ENCODE assay signal across 8 mouse cellular contexts in genomic region chr2:26138252-26139033, GRCm38 (mm10). TPM values are rescaled to one million over a fixed set of nuclear protein-coding genes. Genes with fewer than 3 reads are reported as not detected.
A peak's percentile ranks its signal among the peaks of the same experiment; 100 is the strongest.
DNase-seq lines count a peak whose midpoint lies in the region; ATAC-seq lines count a peak whose summit lies in the region.

No protein-coding gene starts in this region.

- peak overlapping the region; percentile 97 for H3K9ac ChIP-seq in heart, embryonic 13.5 days
- peak overlapping the region; percentile 75; the same call in 1 of the 2 replicates for H3K9ac ChIP-seq in intestine, embryonic 14.5 days (ENCODE audit: low read length)

- H3K4me3 ChIP-seq in heart, embryonic 13.5 days, result peak overlapping the region; percentile 85
- H3K4me3 ChIP-seq in intestine, embryonic 14.5 days (ENCODE audit: low read depth, low read length), result no peak overlapping the region

- peak overlapping the region; percentile 88 for H3K4me2 ChIP-seq in heart, embryonic 13.5 days
- H3K4me2 ChIP-seq in intestine, embryonic 14.5 days (ENCODE audit: low read length), result peak overlapping the region; percentile 82

- no peaks in the 10 kb centered on the region for H3K27me3 ChIP-seq in heart, embryonic 13.5 days (replicated peaks)
- H3K27me3 ChIP-seq in intestine, embryonic 14.5 days (replicated peaks; ENCODE audit: control insufficient read depth, insufficient read depth, low read length), result no peaks in the 10 kb centered on the region

- peaks cover 23% of the 10 kb centered on the region for H3K36me3 ChIP-seq in heart, embryonic 13.5 days
- peaks cover 14% of the 10 kb centered on the region for H3K36me3 ChIP-seq in intestine, embryonic 14.5 days (ENCODE audit: control insufficient read depth, insufficient read depth, low read length)

- no peak for DNase-seq in heart, adult 8-10 months (ENCODE audit: low spot score)
- peak; percentile 27 for DNase-seq in brain, adult 2 months (ENCODE audit: low read depth, low spot score)
- no peak for DNase-seq in intestine, embryonic 14.5 days (ENCODE audit: low spot score)
- no peak for DNase-seq in frontal cortex, postnatal 25 days (ENCODE audit: low spot score in 2 of 2)
- DNase-seq in layer of hippocampus, adult 8-10 months (ENCODE audit: low spot score in 2 of 2), result no peak
- no peak for DNase-seq in lung, postnatal 36 days

- H3K9me3 ChIP-seq in heart, embryonic 13.5 days, result peaks cover 3% of the 10 kb centered on the region; the same call in 1 of the 2 replicates
- H3K9me3 ChIP-seq in intestine, embryonic 14.5 days (ENCODE audit: control insufficient read depth, low read length), result no peaks in the 10 kb centered on the region

- H3K4me1 ChIP-seq in heart, embryonic 13.5 days, result peaks cover 39% of the 10 kb centered on the region
- H3K4me1 ChIP-seq in intestine, embryonic 14.5 days (replicated peaks; ENCODE audit: control insufficient read depth, insufficient read depth, low read length), result peaks cover 21% of the 10 kb centered on the region

- H3K27ac ChIP-seq in heart, embryonic 13.5 days (replicated peaks), result peak overlapping the region; percentile 95; the same call in 1 of the 2 replicates
- H3K27ac ChIP-seq in intestine, embryonic 14.5 days (ENCODE audit: low read depth), result no peak overlapping the region

- no peak for ATAC-seq in heart, embryonic 13.5 days (ENCODE audit: extremely low read depth, insufficient number of reproducible peaks, low FRiP score, low TSS enrichment)
- ATAC-seq in intestine, embryonic 14.5 days (replicated peaks; ENCODE audit: low FRiP score, low TSS enrichment, low read depth), result no peak
- peak; percentile 62 for ATAC-seq in megakaryocyte-erythroid progenitor cell, adult 5-6 weeks (replicated peaks; ENCODE audit: low FRiP score, low TSS enrichment, poor library complexity, severe bottlenecking)

- WGBS in heart, embryonic 13.5 days, result 51% methylated on average over 31 of the region's 31 CpGs
- 79% methylated on average over 31 of the region's 31 CpGs for WGBS in intestine, embryonic 14.5 days

RNA-seq across cellular contexts. Expression of gene Nacc2, which starts 15.4 kb away (rescaled TPM):
- 5.4 and 6.1 TPM in 2 replicates for polyA plus RNA-seq in heart, embryonic 13.5 days (2015; fragmentation: Nextera tagmentation; extraction: Ambion mirVana)
- total RNA-seq in heart, adult 8-10 months (2022), result 10 to 100 TPM; 27.6 to 44.2 (median 31.7) TPM
- 11.3 and 13.2 TPM in 2 replicates for polyA plus RNA-seq in intestine, embryonic 14.5 days (2014; fragmentation: Nextera tagmentation; extraction: Ambion mirVana)
- total RNA-seq in megakaryocyte-erythroid progenitor cell, adult 5-6 weeks (2014; fragmentation: Nextera tagmentation), result 5.2 and 8.5 TPM in 2 replicates
- 3.8 and 3.9 TPM in 2 replicates for total RNA-seq in megakaryocyte-erythroid progenitor cell, adult 5-6 weeks (2017)
- total RNA-seq in layer of hippocampus, adult 8-10 months (2022), result 10 to 100 TPM; 64.1 to 75.4 (median 65.3) TPM
